Mouse (Mus musculus): ENCODE measurements at regions not wholly inside any gene's neighbourhood (a gene's known extent, or its start where the extent isn't known, plus 50 kb on each side); places are given as distances from the start of the nearest gene placed in this dataset.

DNA sequence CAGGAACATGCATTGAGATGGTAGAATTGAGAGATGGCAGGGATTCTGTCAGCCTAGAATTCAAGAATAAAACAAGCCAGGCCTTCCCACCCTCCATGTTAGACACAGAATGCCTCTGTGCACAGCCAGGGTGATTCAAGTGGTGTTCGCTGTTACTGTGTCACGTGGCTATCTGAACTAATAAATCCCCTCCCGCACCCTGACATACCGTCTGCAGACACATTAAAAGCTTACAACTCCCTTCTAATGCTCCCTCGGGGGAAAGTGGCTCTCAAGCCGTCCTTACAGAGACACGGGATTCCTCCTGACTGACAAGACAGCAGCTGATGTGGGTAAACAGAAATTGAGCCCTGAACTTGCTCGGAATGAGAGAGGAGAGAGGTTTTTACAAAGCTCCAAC is 279.1 kb downstream of the Prex1 start:
- TF ChIP-seq CTCF (IDR thresholded peaks at IDR 0.05; ENCODE audit: control insufficient read depth, insufficient read depth, insufficient replicate concordance, low read depth, low read length) (no peak), POLR2A (IDR thresholded peaks at IDR 0.05; ENCODE audit: control insufficient read depth, low read depth, low read length) (no peak)
